In the genomic region with DNA sequence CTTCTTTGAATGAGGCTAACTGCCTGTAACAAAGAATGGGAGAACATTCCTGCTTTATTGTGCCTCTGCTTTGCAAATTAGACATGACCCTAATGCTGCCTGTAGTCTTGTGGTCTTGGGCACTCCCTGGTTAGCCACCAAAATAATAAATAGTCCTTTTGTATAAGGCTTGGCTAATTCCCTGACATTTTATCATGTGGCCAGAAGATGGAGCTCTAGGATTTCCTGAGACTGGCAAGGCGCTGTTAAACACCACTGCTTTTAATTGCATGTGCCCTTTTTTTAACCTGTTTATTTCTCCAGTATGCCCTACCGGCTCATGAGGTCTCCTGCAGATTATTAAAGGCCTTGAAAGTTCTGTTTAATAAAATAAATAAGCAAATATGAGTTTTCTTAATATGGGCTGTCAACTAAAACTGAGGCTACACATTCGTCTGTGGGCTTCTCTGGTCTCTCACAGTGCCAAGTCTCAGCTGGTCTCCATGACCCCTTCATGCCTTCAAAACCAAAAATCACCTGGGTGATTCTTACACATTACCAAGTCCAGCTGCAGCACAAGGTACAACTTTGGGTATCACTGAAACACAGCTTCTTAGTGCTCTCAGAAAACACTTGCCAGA, we compare ENCODE assay signal across 8 mouse cellular contexts. TPM values are rescaled to one million over a fixed set of nuclear protein-coding genes. Genes with fewer than 3 reads are reported as not detected.
DNase-seq lines count a peak whose midpoint lies in the region; ATAC-seq and TF ChIP-seq lines count a peak whose summit lies in the region.

No protein-coding gene starts in this region.

- 16% methylated on average over 3 of the region's 3 CpGs for WGBS in liver, embryonic 14.5 days (ENCODE audit: insufficient replicate concordance)
- WGBS in liver, embryonic 11.5 days: 29% methylated on average over 3 of the region's 3 CpGs
- 32% methylated on average over 3 of the region's 3 CpGs for WGBS in hindbrain, embryonic 12.5 days
- 36% methylated on average over 3 of the region's 3 CpGs for WGBS in limb, embryonic 10.5 days

- no peak for DNase-seq in liver, embryonic 14.5 days (ENCODE audit: low read depth in 3 of 3, low spot score in 3 of 3)
- DNase-seq in liver, embryonic 11.5 days (ENCODE audit: low spot score): no peak
- DNase-seq in Muller cell, postnatal 12 days (ENCODE audit: inconsistent ontology term): peak; percentile 78
- DNase-seq in limb, embryonic 10.5 days (ENCODE audit: low spot score): peak; percentile 33
- DNase-seq in retina, embryonic 14.5 days (ENCODE audit: low spot score): peak; percentile 80
- no peak for DNase-seq in gastrocnemius, postnatal 36 days

- H3K27ac ChIP-seq in liver, embryonic 14.5 days: no peak overlapping the region
- H3K27ac ChIP-seq in liver, embryonic 11.5 days (ENCODE audit: low read depth, low read length): no peak overlapping the region
- no peak overlapping the region for H3K27ac ChIP-seq in hindbrain, embryonic 12.5 days
- H3K27ac ChIP-seq in limb, embryonic 10.5 days: no peak overlapping the region

- H3K4me2 ChIP-seq in liver, embryonic 14.5 days (ENCODE audit: low read depth): no peak overlapping the region
- no peak overlapping the region for H3K4me2 ChIP-seq in liver, embryonic 11.5 days
- H3K4me2 ChIP-seq in hindbrain, embryonic 12.5 days (replicated peaks): no peak overlapping the region

- TF ChIP-seq CTCF in liver, embryonic 14.5 days (IDR thresholded peaks at IDR 0.05; ENCODE audit: low read depth): peak; percentile 46

- no peak for ATAC-seq in liver, embryonic 14.5 days (ENCODE audit: insufficient read depth)
- no peak for ATAC-seq in liver, embryonic 11.5 days (replicated peaks; ENCODE audit: low FRiP score)
- peak; percentile 95 for ATAC-seq in common myeloid progenitor, adult 5-6 weeks (replicated peaks; ENCODE audit: low read depth, poor library complexity, severe bottlenecking)
- peak; percentile 72; the same call in 1 of the 2 replicates for ATAC-seq in hindbrain, embryonic 12.5 days (ENCODE audit: low FRiP score)

- H3K4me3 ChIP-seq in liver, embryonic 14.5 days (ENCODE audit: insufficient read depth in 1 of 2, low read depth in 2 of 2, low read length in 2 of 2): no peak overlapping the region
- H3K4me3 ChIP-seq in liver, embryonic 11.5 days (ENCODE audit: low read depth, low read length): no peak overlapping the region
- H3K4me3 ChIP-seq in hindbrain, embryonic 12.5 days: no peak overlapping the region
- no peak overlapping the region for H3K4me3 ChIP-seq in limb, embryonic 10.5 days

- H3K9ac ChIP-seq in liver, embryonic 14.5 days (replicated peaks): no peak overlapping the region
- no peak overlapping the region for H3K9ac ChIP-seq in liver, embryonic 11.5 days (ENCODE audit: low read depth, low read length)
- no peak overlapping the region for H3K9ac ChIP-seq in hindbrain, embryonic 12.5 days

- no peaks in the 10 kb centered on the region for H3K36me3 ChIP-seq in liver, embryonic 14.5 days (replicated peaks; ENCODE audit: control insufficient read depth, insufficient read depth, low read depth)
- H3K36me3 ChIP-seq in liver, embryonic 11.5 days (ENCODE audit: control insufficient read depth, insufficient read depth, low read length): no peaks in the 10 kb centered on the region
- no peaks in the 10 kb centered on the region for H3K36me3 ChIP-seq in hindbrain, embryonic 12.5 days
- no peaks in the 10 kb centered on the region for H3K36me3 ChIP-seq in limb, embryonic 10.5 days

- no peaks in the 10 kb centered on the region for H3K27me3 ChIP-seq in liver, embryonic 14.5 days (ENCODE audit: control insufficient read depth, insufficient read depth, low read length)
- no peaks in the 10 kb centered on the region for H3K27me3 ChIP-seq in liver, embryonic 11.5 days (replicated peaks; ENCODE audit: control insufficient read depth, insufficient read depth, low read length)
- H3K27me3 ChIP-seq in hindbrain, embryonic 12.5 days: no peaks in the 10 kb centered on the region
- H3K27me3 ChIP-seq in limb, embryonic 10.5 days (ENCODE audit: low read depth, poor library complexity, severe bottlenecking): no peaks in the 10 kb centered on the region

- no peak for TF ChIP-seq EP300 in liver, embryonic 14.5 days (IDR thresholded peaks at IDR 0.05; ENCODE audit: low read depth)

- H3K4me1 ChIP-seq in liver, embryonic 14.5 days (replicated peaks; ENCODE audit: control insufficient read depth in 2 of 2, insufficient read depth in 2 of 2, low read length in 1 of 2): no peaks in the 10 kb centered on the region
- no peaks in the 10 kb centered on the region for H3K4me1 ChIP-seq in liver, embryonic 11.5 days (replicated peaks; ENCODE audit: control insufficient read depth, insufficient read depth, low read length)
- no peaks in the 10 kb centered on the region for H3K4me1 ChIP-seq in hindbrain, embryonic 12.5 days
- H3K4me1 ChIP-seq in limb, embryonic 10.5 days: no peaks in the 10 kb centered on the region

- intact Hi-C loops in gastrocnemius, postnatal 36 days (cut with DNase I): no loop called here

- H3K9me3 ChIP-seq in liver, embryonic 14.5 days (ENCODE audit: control insufficient read depth, low read length): no peaks in the 10 kb centered on the region
- no peaks in the 10 kb centered on the region for H3K9me3 ChIP-seq in liver, embryonic 11.5 days (ENCODE audit: control insufficient read depth, low read length)
- H3K9me3 ChIP-seq in hindbrain, embryonic 12.5 days (replicated peaks): no peaks in the 10 kb centered on the region
- no peaks in the 10 kb centered on the region for H3K9me3 ChIP-seq in limb, embryonic 10.5 days (replicated peaks)

RNA-seq across cellular contexts. Expression of a gene that starts 51.9 kb away (rescaled TPM):
- 15.2 and 18.8 TPM in 2 replicates for polyA plus RNA-seq in liver, embryonic 14.5 days (2012; rRNA removed)
- 12.5 and 14.4 TPM in 2 replicates for polyA plus RNA-seq in liver, embryonic 14.5 days (2014; fragmentation: Nextera tagmentation; extraction: Ambion mirVana)
- polyA plus RNA-seq in liver, embryonic 11.5 days (2014; fragmentation: Nextera tagmentation; extraction: Ambion mirVana): 30.1 and 32.4 TPM in 2 replicates
- 45.7 and 51.3 TPM in 2 replicates for total RNA-seq in common myeloid progenitor, adult 5-6 weeks (2017)
- 60.2 and 67.6 TPM in 2 replicates for polyA plus RNA-seq in hindbrain, embryonic 12.5 days (2016; fragmentation: Nextera tagmentation; extraction: Ambion mirVana)
- 38.1 and 48.7 TPM in 2 replicates for polyA plus RNA-seq in limb, embryonic 10.5 days (2016; fragmentation: Nextera tagmentation; extraction: Ambion mirVana)
- total RNA-seq in gastrocnemius, postnatal 36 days (2021): 10 to 100 TPM; 10.4 to 13.6 TPM

Comparison
In these comparisons a context has a peak if more than half of its experiments do, and no peak if none do; other contexts are left out.
1. ATAC-seq: peak in common myeloid progenitor, adult 5-6 weeks (single experiment) and hindbrain, embryonic 12.5 days (single experiment); none in liver, embryonic 14.5 days (single experiment) and liver, embryonic 11.5 days (single experiment).
2. DNase-seq: peak in Muller cell, postnatal 12 days (single experiment), limb, embryonic 10.5 days (single experiment) and retina, embryonic 14.5 days (single experiment); none in liver, embryonic 14.5 days (0 of 3), liver, embryonic 11.5 days (single experiment) and gastrocnemius, postnatal 36 days (0 of 2).